Mouse (Mus musculus): Measurements from ENCODE around the gene Cd3eap. TPM values are rescaled to one million over a fixed set of nuclear protein-coding genes. Genes with fewer than 3 reads are reported as not detected.

The Cd3eap gene
- 11.2 and 13.6 TPM in 2 replicates for polyA plus RNA-seq (2015; fragmentation: Nextera tagmentation; extraction: Ambion mirVana)

DNA sequence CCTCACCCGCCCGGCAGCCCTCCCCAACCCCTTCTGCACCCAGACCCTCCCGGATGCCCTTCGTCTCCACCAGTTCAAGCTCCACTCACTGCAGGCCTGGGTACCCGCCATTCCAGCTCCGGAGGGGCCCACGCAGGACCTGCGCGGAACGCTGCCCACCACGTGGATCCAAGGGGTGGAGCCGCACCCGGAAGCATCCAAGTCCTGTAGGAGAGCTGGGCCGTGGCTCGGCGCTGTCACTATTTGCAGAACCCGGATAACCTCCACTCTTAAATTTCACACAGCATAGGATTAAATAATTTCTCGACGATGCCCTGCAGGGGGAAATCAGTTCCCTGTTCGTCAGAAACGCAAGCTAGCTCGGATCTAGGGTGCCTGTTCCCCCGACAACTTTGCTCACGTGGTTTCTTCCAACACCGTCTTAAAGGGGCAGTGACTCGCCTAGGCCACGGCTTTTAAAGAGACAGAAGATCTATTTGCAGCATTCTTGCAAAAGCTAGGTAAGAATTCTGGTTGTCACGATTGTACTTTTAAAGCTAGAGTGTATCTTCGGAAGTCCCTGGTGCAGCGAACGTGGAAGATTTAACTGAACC is at the start of gene Cd3eap, which contains the start of gene Ppp1r13l:
TSS of gene Cd3eap (minus strand) at position 185 of the 593 bp plus-strand sequence.
TSS of gene Ppp1r13l (plus strand) at position 451 of the 593 bp plus-strand sequence.

GRCm38 (mm10) chr7:19404476-19404875 is 45.2 kb upstream of the Cd3eap start, which contains the start of gene Ckm:
Gene Ckm (plus strand): TSS chr7:19404776.

DNA sequence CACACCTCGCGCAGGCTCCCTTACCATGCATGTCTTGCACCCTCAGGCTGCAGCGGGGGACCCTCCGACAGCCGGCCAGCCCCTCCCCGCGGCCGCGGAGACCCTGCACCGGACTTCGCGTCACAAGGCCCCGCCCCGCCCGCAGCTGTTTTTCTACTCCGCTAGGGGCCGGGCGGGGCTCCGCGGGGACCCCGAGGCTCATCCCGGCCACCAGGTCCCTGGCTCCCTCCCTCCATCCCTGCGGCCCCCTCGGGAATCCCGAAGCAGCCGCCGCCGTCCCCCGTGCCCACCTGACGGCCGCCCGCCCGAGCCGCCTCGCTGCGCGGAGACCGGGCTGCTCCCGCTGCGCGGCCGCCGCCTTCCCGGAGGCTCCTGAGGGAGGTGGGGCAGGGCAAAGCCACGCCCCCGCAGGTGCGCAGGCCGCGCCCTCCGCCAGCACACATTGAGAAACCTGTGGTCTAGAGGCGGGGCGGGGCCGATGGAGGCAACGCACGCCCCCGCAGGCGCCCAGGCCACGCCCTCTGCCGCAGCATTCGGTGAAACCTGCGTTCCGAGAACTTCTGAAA is 44.5 kb upstream of the Cd3eap start, which contains the start of gene Klc3:
TSS of gene Klc3 (minus strand) at position 374 of the 566 bp plus-strand sequence.

GRCm38 (mm10) chr7:19381377-19382165 is 22.3 kb upstream of the Cd3eap start, which contains the start of gene Ercc2:
Gene Ercc2 (plus strand): TSS chr7:19382010.

DNA sequence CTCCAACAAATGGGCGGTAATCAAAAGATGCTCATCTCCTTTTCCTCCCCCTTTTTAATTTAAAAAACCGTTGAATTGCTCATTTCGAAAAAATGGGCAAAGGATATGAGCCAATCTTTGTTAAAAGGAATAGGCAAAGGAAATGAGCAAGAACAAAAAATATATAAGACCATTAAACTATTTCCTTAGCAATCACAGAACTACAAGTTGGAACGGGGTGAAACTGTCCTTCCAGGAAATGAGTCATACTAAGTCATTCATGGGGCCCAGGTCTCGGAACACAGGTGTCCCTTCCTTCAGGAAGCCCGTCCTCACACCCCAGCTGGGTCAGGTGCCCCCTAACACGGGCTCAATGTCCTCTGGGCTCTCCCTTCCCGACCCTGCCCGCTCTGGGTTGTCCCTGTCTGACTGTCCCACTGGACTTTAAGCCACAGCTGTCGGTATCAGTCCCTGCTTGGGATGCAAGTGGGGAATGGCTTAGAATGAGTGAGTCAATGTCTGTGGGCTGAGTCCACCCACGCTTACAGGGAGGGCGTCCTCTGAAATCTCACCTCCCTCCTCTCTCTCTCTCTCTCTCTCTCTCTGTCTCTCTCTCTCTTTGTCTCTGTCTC is 14.9 kb downstream of the Cd3eap start, which contains the start of gene Ercc1:
TSS of gene Ercc1 (plus strand) at position 542 of the 611 bp plus-strand sequence.

GRCm38 (mm10) chr7:19309884-19310641 is 49.2 kb downstream of the Cd3eap start, which contains the start of gene Fosb:
Gene Fosb (minus strand): TSS chr7:19310051.

Small RNAs within 50 kb of the gene (microRNA-seq; reads per million reads assigned to microRNA genes)
- gene Mir343 (ENCODE audit: borderline replicate concordance, insufficient number of aligned reads), result not detected

Other genes starting within 250 kb of the Cd3eap start
- gene Gm4969, start 241.1 kb downstream of the Cd3eap start, polyA plus RNA-seq (2015; fragmentation: Nextera tagmentation; extraction: Ambion mirVana), result 0.33 and 0.44 TPM in 2 replicates
- 5.8 and 8.7 TPM in 2 replicates for gene Fbxo46, start 239.6 kb downstream of the Cd3eap start, polyA plus RNA-seq (2015; fragmentation: Nextera tagmentation; extraction: Ambion mirVana)
- 10.3 and 16.6 TPM in 2 replicates for gene Qpctl, start 210.2 kb downstream of the Cd3eap start, polyA plus RNA-seq (2015; fragmentation: Nextera tagmentation; extraction: Ambion mirVana)
- 109 and 149 TPM in 2 replicates for gene Snrpd2, start 209.8 kb downstream of the Cd3eap start, polyA plus RNA-seq (2015; fragmentation: Nextera tagmentation; extraction: Ambion mirVana)
- gene Gipr, start 193.4 kb downstream of the Cd3eap start, polyA plus RNA-seq (2015; fragmentation: Nextera tagmentation; extraction: Ambion mirVana), result 0.33 and 0.54 TPM in 2 replicates
- 5.5 and 7.8 TPM in 2 replicates for gene Eml2, start 183.1 kb downstream of the Cd3eap start, polyA plus RNA-seq (2015; fragmentation: Nextera tagmentation; extraction: Ambion mirVana)
- 0.98 and 2.9 TPM in 2 replicates for gene Gpr4, start 146.9 kb downstream of the Cd3eap start, polyA plus RNA-seq (2015; fragmentation: Nextera tagmentation; extraction: Ambion mirVana)
- gene Opa3, start 131.1 kb downstream of the Cd3eap start, polyA plus RNA-seq (2015; fragmentation: Nextera tagmentation; extraction: Ambion mirVana), result 15.0 and 17.1 TPM in 2 replicates
- gene Vasp, start 87.7 kb downstream of the Cd3eap start, polyA plus RNA-seq (2015; fragmentation: Nextera tagmentation; extraction: Ambion mirVana), result 43.2 and 55.1 TPM in 2 replicates
- gene Ppm1n, start 79.4 kb downstream of the Cd3eap start, polyA plus RNA-seq (2015; fragmentation: Nextera tagmentation; extraction: Ambion mirVana), result 0.44 and 0.66 TPM in 2 replicates
- 24.3 and 37.8 TPM in 2 replicates for gene Rtn2, start 76.9 kb downstream of the Cd3eap start, polyA plus RNA-seq (2015; fragmentation: Nextera tagmentation; extraction: Ambion mirVana)
- 0.12 and 0.14 TPM in 2 replicates for gene Fosb, start 49.4 kb downstream of the Cd3eap start, polyA plus RNA-seq (2015; fragmentation: Nextera tagmentation; extraction: Ambion mirVana)
- gene Ercc1, start 14.7 kb downstream of the Cd3eap start, polyA plus RNA-seq (2015; fragmentation: Nextera tagmentation; extraction: Ambion mirVana), result 47.3 and 52.6 TPM in 2 replicates
- gene Ppp1r13l, start 266 bp upstream of the Cd3eap start, polyA plus RNA-seq (2015; fragmentation: Nextera tagmentation; extraction: Ambion mirVana), result 2.7 and 2.9 TPM in 2 replicates
- 4.0 and 8.3 TPM in 2 replicates for gene Ercc2, start 22.5 kb upstream of the Cd3eap start, polyA plus RNA-seq (2015; fragmentation: Nextera tagmentation; extraction: Ambion mirVana)
- 2.5 and 2.6 TPM in 2 replicates for gene Klc3, start 44.6 kb upstream of the Cd3eap start, polyA plus RNA-seq (2015; fragmentation: Nextera tagmentation; extraction: Ambion mirVana)
- 10.6 and 33.2 TPM in 2 replicates for gene Ckm, start 45.3 kb upstream of the Cd3eap start, polyA plus RNA-seq (2015; fragmentation: Nextera tagmentation; extraction: Ambion mirVana)
- 8.1 and 10.4 TPM in 2 replicates for gene Mark4, start 99.3 kb upstream of the Cd3eap start, polyA plus RNA-seq (2015; fragmentation: Nextera tagmentation; extraction: Ambion mirVana)
- 2.6 and 5.1 TPM in 2 replicates for gene Exoc3l2, start 103.8 kb upstream of the Cd3eap start, polyA plus RNA-seq (2015; fragmentation: Nextera tagmentation; extraction: Ambion mirVana)
- 4.9 and 6.2 TPM in 2 replicates for gene Bloc1s3, start 148.9 kb upstream of the Cd3eap start, polyA plus RNA-seq (2015; fragmentation: Nextera tagmentation; extraction: Ambion mirVana)
- gene Trappc6a, start 148.9 kb upstream of the Cd3eap start, polyA plus RNA-seq (2015; fragmentation: Nextera tagmentation; extraction: Ambion mirVana), result 129 and 139 TPM in 2 replicates
- gene Nkpd1, start 158.4 kb upstream of the Cd3eap start, polyA plus RNA-seq (2015; fragmentation: Nextera tagmentation; extraction: Ambion mirVana), result 0.06 TPM in 1 of 2 replicates, not detected in the other
- gene Ppp1r37, start 203.6 kb upstream of the Cd3eap start, polyA plus RNA-seq (2015; fragmentation: Nextera tagmentation; extraction: Ambion mirVana), result 19.5 and 22.1 TPM in 2 replicates
- 0.33 TPM in 1 of 2 replicates, not detected in the other for gene Zfp296, start 217.8 kb upstream of the Cd3eap start, polyA plus RNA-seq (2015; fragmentation: Nextera tagmentation; extraction: Ambion mirVana)
- gene Gemin7, start 218.1 kb upstream of the Cd3eap start, polyA plus RNA-seq (2015; fragmentation: Nextera tagmentation; extraction: Ambion mirVana), result 154 and 169 TPM in 2 replicates
- gene Clasrp, start 245.0 kb upstream of the Cd3eap start, polyA plus RNA-seq (2015; fragmentation: Nextera tagmentation; extraction: Ambion mirVana), result 22.1 and 32.9 TPM in 2 replicates